Comparison of ENCODE assay signal across 8 mouse cellular contexts in genomic region chr10:99261151-99261635, GRCm38 (mm10). TPM values are rescaled to one million over a fixed set of nuclear protein-coding genes. Genes with fewer than 3 reads are reported as not detected.
DNase-seq lines count a peak whose midpoint lies in the region; ATAC-seq and TF ChIP-seq lines count a peak whose summit lies in the region.

No protein-coding gene starts in this region.

- no peak for TF ChIP-seq CTCF in CH12.LX (conservative IDR thresholded peaks at IDR 0.05 in 1 of 2, IDR thresholded peaks at IDR 0.05 in 1 of 2; ENCODE audit: low read depth in 2 of 2, low read length in 2 of 2)

- peaks cover 4% of the 10 kb centered on the region in 2 experiments for H3K36me3 ChIP-seq in CH12.LX (replicated peaks in 1 of 2; ENCODE audit: control insufficient read depth in 1 of 2, insufficient read depth in 1 of 2, low read length in 1 of 2)
- H3K36me3 ChIP-seq in hindbrain, embryonic 10.5 days: peaks cover 4% of the 10 kb centered on the region
- peaks cover 4% of the 10 kb centered on the region for H3K36me3 ChIP-seq in limb, embryonic 12.5 days
- no peaks in the 10 kb centered on the region for H3K36me3 ChIP-seq in neural tube, embryonic 13.5 days

- peak overlapping the region; percentile 68 for H3K4me2 ChIP-seq in CH12.LX (ENCODE audit: insufficient read depth, low read depth, poor library complexity, severe bottlenecking)
- peak overlapping the region; percentile 88 for H3K4me2 ChIP-seq in limb, embryonic 12.5 days
- H3K4me2 ChIP-seq in neural tube, embryonic 13.5 days: peak overlapping the region; percentile 93

- peak overlapping the region; percentile 91; the same call in 1 of the 2 replicates for H3K27ac ChIP-seq in CH12.LX (ENCODE audit: insufficient read depth, low read depth)
- peak overlapping the region; percentile 99 for H3K27ac ChIP-seq in hindbrain, embryonic 10.5 days
- H3K27ac ChIP-seq in limb, embryonic 12.5 days: peak overlapping the region; percentile 99
- H3K27ac ChIP-seq in neural tube, embryonic 13.5 days (replicated peaks): peak overlapping the region; percentile 94

- ATAC-seq in limb, embryonic 12.5 days (ENCODE audit: insufficient number of reproducible peaks, insufficient read depth, low FRiP score, low TSS enrichment, low read depth): no peak; the same call in 1 of the 2 replicates
- peak; percentile 1; the same call in 1 of the 2 replicates for ATAC-seq in neural tube, embryonic 13.5 days (ENCODE audit: low read depth)

- H3K4me3 ChIP-seq in CH12.LX (replicated peaks in 1 of 3; ENCODE audit: low read depth in 2 of 3, low read length in 2 of 3, poor library complexity in 1 of 3): peak overlapping the region; percentile 68 to 79 (median 73)
- H3K4me3 ChIP-seq in hindbrain, embryonic 10.5 days: peak overlapping the region; percentile 83
- peak overlapping the region; percentile 83 for H3K4me3 ChIP-seq in limb, embryonic 12.5 days (replicated peaks)
- peak overlapping the region; percentile 64 for H3K4me3 ChIP-seq in neural tube, embryonic 13.5 days

- no peak for TF ChIP-seq RAD21 in CH12.LX (IDR thresholded peaks at IDR 0.05; ENCODE audit: low read depth, low read length)

- under 1% methylated on average over 30 of the region's 30 CpGs for WGBS in hindbrain, embryonic 10.5 days
- 0% methylated on average over 30 of the region's 30 CpGs for WGBS in limb, embryonic 12.5 days
- under 1% methylated on average over 30 of the region's 30 CpGs for WGBS in neural tube, embryonic 13.5 days

- peaks cover 4 to 44% of the 10 kb centered on the region in 2 experiments for H3K4me1 ChIP-seq in CH12.LX (ENCODE audit: control insufficient read depth in 1 of 2, insufficient read depth in 2 of 2)
- peaks cover 55% of the 10 kb centered on the region for H3K4me1 ChIP-seq in hindbrain, embryonic 10.5 days (replicated peaks)
- H3K4me1 ChIP-seq in limb, embryonic 12.5 days (replicated peaks): peaks cover 21% of the 10 kb centered on the region
- H3K4me1 ChIP-seq in neural tube, embryonic 13.5 days (replicated peaks): peaks cover 54% of the 10 kb centered on the region

- in situ Hi-C loops in CH12.LX (cut with MboI; ENCODE audit: low pct_ligation_motif_present, low pct_unique_long_range_greater_than_20kb, low sequenced_read_pairs): loop anchor here (10.0 kb wide), 1 partner anchor 56 kb away; no protein-coding TSS in a partner anchor

- TF ChIP-seq POLR2A in CH12.LX (IDR thresholded peaks at IDR 0.05; ENCODE audit: low read depth, low read length): no peak

- H3K9ac ChIP-seq in CH12.LX (ENCODE audit: insufficient read depth, low read depth): peak overlapping the region; percentile 92
- peak overlapping the region; percentile 98 for H3K9ac ChIP-seq in limb, embryonic 12.5 days (replicated peaks)
- H3K9ac ChIP-seq in neural tube, embryonic 13.5 days: peak overlapping the region; percentile 82

- TF ChIP-seq EP300 in CH12.LX (IDR thresholded peaks at IDR 0.05; ENCODE audit: low read length): no peak

- dilution Hi-C loops in CH12.LX (cut with MboI; ENCODE audit: extremely low pct_ligation_motif_present, extremely low pct_unique_long_range_greater_than_20kb, low sequenced_read_pairs): no loop called here

- no peaks in the 10 kb centered on the region for H3K27me3 ChIP-seq in CH12.LX (replicated peaks)
- H3K27me3 ChIP-seq in hindbrain, embryonic 10.5 days (ENCODE audit: insufficient read depth, poor library complexity, severe bottlenecking): peaks cover 17% of the 10 kb centered on the region
- H3K27me3 ChIP-seq in limb, embryonic 12.5 days: no peaks in the 10 kb centered on the region
- H3K27me3 ChIP-seq in neural tube, embryonic 13.5 days: peaks cover 9% of the 10 kb centered on the region; the same call in 1 of the 2 replicates

- DNase-seq in 3T3-L1 (ENCODE audit: low read depth, low spot score) (peak; percentile 57), CH12.LX (ENCODE audit: extremely low read depth) (peak; percentile 77)
- DNase-seq in cerebellum, postnatal 4 days (ENCODE audit: low spot score in 2 of 2): peak; percentile 39 to 85
- peak; percentile 75 for DNase-seq in hindbrain, embryonic 10.5 days (ENCODE audit: low spot score)
- no peak for DNase-seq in thymus, postnatal 0 days (ENCODE audit: low spot score)
- DNase-seq in c-Kit-positive CD71-positive TER-119-positive erythroid progenitor cells, embryonic 14.5 days (ENCODE audit: low spot score): no peak

- peaks cover 20% of the 10 kb centered on the region for H3K79me2 ChIP-seq in CH12.LX (replicated peaks; ENCODE audit: control insufficient read depth, extremely low read depth, insufficient read depth, poor library complexity, severe bottlenecking)

- H3K9me3 ChIP-seq in CH12.LX (replicated peaks; ENCODE audit: low read length): no peaks in the 10 kb centered on the region
- no peaks in the 10 kb centered on the region for H3K9me3 ChIP-seq in hindbrain, embryonic 10.5 days
- no peaks in the 10 kb centered on the region for H3K9me3 ChIP-seq in limb, embryonic 12.5 days
- H3K9me3 ChIP-seq in neural tube, embryonic 13.5 days: no peaks in the 10 kb centered on the region

TF ChIP-seq in CH12.LX, 34 proteins besides CTCF, POLR2A, EP300 and RAD21:
- TF ChIP-seq HCFC1 (IDR thresholded peaks at IDR 0.05; ENCODE audit: low read depth, low read length): no peak
- TF ChIP-seq JUND (conservative IDR thresholded peaks at IDR 0.05; ENCODE audit: low read depth, low read length): no peak
- TF ChIP-seq ELF1 (IDR thresholded peaks at IDR 0.05; ENCODE audit: low read depth, low read length): peak; percentile 85
- TF ChIP-seq MXI1 (IDR thresholded peaks at IDR 0.05; ENCODE audit: low read depth, low read length): no peak
- peak; percentile 84 for TF ChIP-seq BHLHE40 (IDR thresholded peaks at IDR 0.05; ENCODE audit: low read depth, low read length)
- TF ChIP-seq CHD1 (IDR thresholded peaks at IDR 0.05; ENCODE audit: low read depth, low read length): no peak
- peak; percentile 27; the same call in 1 of the 2 replicates for TF ChIP-seq TCF12 (IDR thresholded peaks at IDR 0.05; ENCODE audit: low read depth, low read length)
- TF ChIP-seq ZNF384 (IDR thresholded peaks at IDR 0.05; ENCODE audit: low read depth, low read length): no peak
- TF ChIP-seq NRF1 (IDR thresholded peaks at IDR 0.05; ENCODE audit: low read depth, low read length): no peak
- no peak for TF ChIP-seq USF2 (conservative IDR thresholded peaks at IDR 0.05; ENCODE audit: low read depth, low read length)
- no peak for TF ChIP-seq ETS1 (conservative IDR thresholded peaks at IDR 0.05; ENCODE audit: low read depth, low read length)
- no peak for TF ChIP-seq UBTF (IDR thresholded peaks at IDR 0.05; ENCODE audit: low read depth, low read length)
- no peak for TF ChIP-seq KAT2A (IDR thresholded peaks at IDR 0.05; ENCODE audit: insufficient replicate concordance, low read length)
- no peak for TF ChIP-seq MYC (IDR thresholded peaks at IDR 0.05; ENCODE audit: low read depth, low read length)
- no peak for TF ChIP-seq SIN3A (IDR thresholded peaks at IDR 0.05; ENCODE audit: low read length)
- no peak for TF ChIP-seq ZMIZ1 (IDR thresholded peaks at IDR 0.05; ENCODE audit: low read depth, low read length)
- no peak for TF ChIP-seq POLR2AphosphoS2 (IDR thresholded peaks at IDR 0.05; ENCODE audit: low read depth, low read length)
- 0 out of 2 replicates have a peak, but pooled peaks have one; percentile 59 for TF ChIP-seq NELFE (IDR thresholded peaks at IDR 0.05; ENCODE audit: low read depth, low read length)
- TF ChIP-seq PAX5 (IDR thresholded peaks at IDR 0.05; ENCODE audit: low read length): no peak
- TF ChIP-seq IRF4 (IDR thresholded peaks at IDR 0.05; ENCODE audit: low read depth, low read length): no peak
- TF ChIP-seq ZC3H11A (IDR thresholded peaks at IDR 0.05; ENCODE audit: low read depth, low read length): no peak
- TF ChIP-seq RCOR1 (conservative IDR thresholded peaks at IDR 0.05; ENCODE audit: low read depth, low read length): no peak
- TF ChIP-seq ZKSCAN1 (IDR thresholded peaks at IDR 0.05; ENCODE audit: borderline replicate concordance, low read depth, low read length): no peak
- no peak for TF ChIP-seq MAFK (IDR thresholded peaks at IDR 0.05; ENCODE audit: insufficient replicate concordance, low read length)
- no peak for TF ChIP-seq GABPA (IDR thresholded peaks at IDR 0.05; ENCODE audit: insufficient replicate concordance, low read depth, low read length)
- peak; percentile 16 for TF ChIP-seq USF1 (IDR thresholded peaks at IDR 0.05; ENCODE audit: low read depth, low read length)
- TF ChIP-seq TBP (conservative IDR thresholded peaks at IDR 0.05; ENCODE audit: low read depth, low read length): 0 out of 2 replicates have a peak, but pooled peaks have one; percentile 20
- TF ChIP-seq JUN (IDR thresholded peaks at IDR 0.05; ENCODE audit: insufficient read depth, low read depth, low read length): no peak
- TF ChIP-seq MEF2A (IDR thresholded peaks at IDR 0.05; ENCODE audit: borderline replicate concordance, low read depth, low read length): no peak
- no peak for TF ChIP-seq MAZ (IDR thresholded peaks at IDR 0.05; ENCODE audit: low read depth, low read length)
- no peak for TF ChIP-seq SMC3 (IDR thresholded peaks at IDR 0.05; ENCODE audit: low read depth, low read length)
- TF ChIP-seq CHD2 (IDR thresholded peaks at IDR 0.05; ENCODE audit: low read length): no peak
- TF ChIP-seq MAX (IDR thresholded peaks at IDR 0.05; ENCODE audit: low read length): 0 out of 2 replicates have a peak, but pooled peaks have one; percentile 7
- TF ChIP-seq E2F4 (IDR thresholded peaks at IDR 0.05; ENCODE audit: insufficient replicate concordance, low read depth, low read length): no peak
TF ChIP-seq in CH12.LX: peak in this region for 7.

RNA-seq across cellular contexts. Expression of gene Dusp6, which starts 1.8 kb away (rescaled TPM):
- 6.2 and 7.6 TPM in 2 replicates for total RNA-seq in CH12.LX (2012; rRNA removed)
- total RNA-seq in CH12.LX (2014; rRNA removed): 11.6 and 13.5 TPM in 2 replicates
- 4.1 and 6.1 TPM in 2 replicates for polyA plus RNA-seq in CH12.LX (2012; ENCODE audit: insufficient read length, low read depth)
- 38.2 and 63.0 TPM in 2 replicates for polyA plus RNA-seq in hindbrain, embryonic 10.5 days (2016; fragmentation: Nextera tagmentation; extraction: Ambion mirVana)
- 117 and 122 TPM in 2 replicates for polyA plus RNA-seq in limb, embryonic 12.5 days (2016; fragmentation: Nextera tagmentation; extraction: Ambion mirVana)
- polyA plus RNA-seq in neural tube, embryonic 13.5 days (2015; fragmentation: Nextera tagmentation; extraction: Ambion mirVana): 23.4 and 29.9 TPM in 2 replicates
- 33.7 and 34.4 TPM in 2 replicates for polyA plus RNA-seq in thymus, postnatal 0 days (2015; fragmentation: Nextera tagmentation; extraction: Ambion mirVana)

Comparison
In these comparisons a context has a peak if more than half of its experiments do, and no peak if none do; other contexts are left out.
1. DNase-seq: peak in 3T3-L1 (single experiment), CH12.LX (single experiment), cerebellum, postnatal 4 days (2 of 2) and hindbrain, embryonic 10.5 days (single experiment); none in thymus, postnatal 0 days (single experiment) and c-Kit-positive CD71-positive TER-119-positive erythroid progenitor cells, embryonic 14.5 days (single experiment).
2. Peak in every context shown above with its lines, with median percentiles within 50 percentile points of each other: H3K27ac ChIP-seq, H3K4me2 ChIP-seq, H3K4me3 ChIP-seq and H3K9ac ChIP-seq.